Mouse (Mus musculus) embryonic facial prominence, embryonic 14.5 days (tissue): ENCODE data around the gene Dnm2. TPM values are rescaled to one million over a fixed set of nuclear protein-coding genes. Genes with fewer than 3 reads are reported as not detected.

Experiments used
- ATAC-seq: fragments of 200-750 bp; cut with Nextera tagmentation; 2 replicates; pipeline ENCODE4 v1.8.0; 2017; ENCODE audit warnings: low read depth, moderate number of reproducible peaks, moderate TSS enrichment
- DNase-seq: peaks from one replicate; pipeline ENCODE4 v3.0.0-alpha.2; 2015; ENCODE audit warnings: low spot score
- H3K27ac ChIP-seq: fragments of 300-500 bp; sonication (generic); replicated peaks from 2 replicates; pipeline ENCODE4 v1.5.1; 2014; ENCODE audit warnings: low read depth, mild to moderate bottlenecking, low read length, moderate library complexity
- H3K27me3 ChIP-seq: fragments of 300-500 bp; sonication (generic); replicated peaks from 2 replicates; pipeline ENCODE4 v1.6.1; 2014; ENCODE audit warnings: low read length; ENCODE audit not compliant: control insufficient read depth, insufficient read depth
- H3K36me3 ChIP-seq: fragments of 300-500 bp; sonication (generic); 2 replicates; pipeline ENCODE4 v1.6.1; 2014; ENCODE audit warnings: low read length, mixed read lengths; ENCODE audit not compliant: control insufficient read depth, insufficient read depth
- H3K4me1 ChIP-seq: fragments of 300-500 bp; sonication (generic); 2 replicates; pipeline ENCODE4 v1.6.1; 2014; ENCODE audit warnings: antibody characterized with exemption, low read length; ENCODE audit not compliant: control insufficient read depth, insufficient read depth
- H3K4me2 ChIP-seq: fragments of 300-500 bp; sonication (generic); 2 replicates; pipeline ENCODE4 v1.6.1; 2014; ENCODE audit warnings: low read depth, mild to moderate bottlenecking, low read length, moderate library complexity, mixed read lengths
- H3K4me3 ChIP-seq: fragments of 300-500 bp; sonication (generic); 2 replicates; pipeline ENCODE4 v1.5.1; 2014; ENCODE audit warnings: low read depth, mild to moderate bottlenecking, low read length
- H3K9ac ChIP-seq: fragments of 300-500 bp; sonication (generic); 2 replicates; pipeline ENCODE4 v1.6.1; 2014; ENCODE audit warnings: low read depth, mild to moderate bottlenecking, low read length, moderate library complexity, mixed read lengths
- H3K9me3 ChIP-seq: fragments of 300-500 bp; sonication (generic); 2 replicates; pipeline ENCODE4 v1.6.1; 2016; ENCODE audit warnings: low read length; ENCODE audit not compliant: control insufficient read depth
- WGBS: fragments of 180-500 bp; shearing (Covaris S2); extraction: QIAGEN DNeasy Blood & Tissue Kit; methylation state at CpG from one replicate; pipeline ENCODE4 v1.1.7; 2014; 5-methylcytosine and 5-hydroxymethylcytosine counted together
- polyA plus RNA-seq: library from polyadenylated mRNA; unstranded; fragments of >200 nt; fragmentation: Nextera tagmentation; extraction: Ambion mirVana; gene quantifications from 2 replicates; pipeline ENCODE4 v1.2.1, GENCODE M21; 2014

The Dnm2 gene
- polyA plus RNA-seq, 1 experiment from 2014 or later, result 65.8 TPM

- peaks cover 35% of the 10 kb centered on the region for H3K36me3 ChIP-seq
- H3K4me3 ChIP-seq, result no peak overlapping the region
- DNase-seq (no peak), ATAC-seq (no peak)
- 89% methylated on average over 2 of the region's 2 CpGs for whole genome bisulfite sequencing
- H3K27ac ChIP-seq, result no peak overlapping the region
- H3K9ac ChIP-seq, result no peak overlapping the region
- H3K4me2 ChIP-seq, result no peak overlapping the region
- no peaks in the 10 kb centered on the region for H3K27me3 ChIP-seq
- H3K4me1 ChIP-seq, result no peaks in the 10 kb centered on the region
- H3K9me3 ChIP-seq, result no peaks in the 10 kb centered on the region
Observed at GRCm38 (mm10) chr9:21419646-21420045, 5.1 kb upstream of the Dnm2 start.

- WGBS, result 8% methylated on average over 6 of the region's 6 CpGs
- Histone ChIP-seq H3K27me3 (no peaks in the 10 kb centered on the region), H3K9ac (peak overlapping the region; percentile 86), H3K36me3 (peaks cover 13% of the 10 kb centered on the region; the same call in 1 of the 2 replicates), H3K4me2 (peak overlapping the region; percentile 94), H3K27ac (no peak overlapping the region), H3K4me1 (peaks cover 10% of the 10 kb centered on the region; the same call in 1 of the 2 replicates), H3K4me3 (peak overlapping the region; percentile 75), H3K9me3 (no peaks in the 10 kb centered on the region)
- DNase-seq (no peak), ATAC-seq (no peak)
Observed at GRCm38 (mm10) chr9:21425556-21425945, 843 bp downstream of the Dnm2 start.

- DNase-seq, result no peak
- Histone ChIP-seq H3K9me3 (no peaks in the 10 kb centered on the region), H3K4me1 (peaks cover 10% of the 10 kb centered on the region; the same call in 1 of the 2 replicates), H3K27ac (no peak overlapping the region), H3K9ac (peak overlapping the region; percentile 86), H3K36me3 (0 out of 2 replicates have a peak, but pooled peaks cover 9% of the 10 kb centered on the region), H3K27me3 (no peaks in the 10 kb centered on the region), H3K4me2 (peak overlapping the region; percentile 94), H3K4me3 (peak overlapping the region; percentile 75)
- WGBS, result 0% methylated on average over 1 of the region's 1 CpGs
- ATAC-seq, result no peak
Observed at GRCm38 (mm10) chr9:21426013-21426412, 1.3 kb downstream of the Dnm2 start.

- ATAC-seq, result no peak
- Histone ChIP-seq H3K9ac (peak overlapping the region; percentile 86; the same call in 1 of the 2 replicates), H3K27me3 (no peaks in the 10 kb centered on the region), H3K4me3 (no peak overlapping the region), H3K4me1 (peaks cover 10% of the 10 kb centered on the region; the same call in 1 of the 2 replicates), H3K36me3 (0 out of 2 replicates have a peak, but pooled peaks cover 3% of the 10 kb centered on the region), H3K9me3 (no peaks in the 10 kb centered on the region), H3K27ac (no peak overlapping the region), H3K4me2 (peak overlapping the region; percentile 94; the same call in 1 of the 2 replicates)
- WGBS, result 82% methylated on average over 2 of the region's 2 CpGs
- no peak for DNase-seq
Observed at GRCm38 (mm10) chr9:21426525-21426924, 1.8 kb downstream of the Dnm2 start.

- ATAC-seq (no peak), DNase-seq (no peak)
- Histone ChIP-seq H3K4me2 (no peak overlapping the region), H3K9ac (peak overlapping the region; percentile 25; the same call in 1 of the 2 replicates), H3K36me3 (no peaks in the 10 kb centered on the region), H3K4me3 (no peak overlapping the region), H3K4me1 (peaks cover 10% of the 10 kb centered on the region; the same call in 1 of the 2 replicates), H3K9me3 (no peaks in the 10 kb centered on the region), H3K27me3 (no peaks in the 10 kb centered on the region), H3K27ac (no peak overlapping the region)
- 83% methylated on average over 2 of the region's 2 CpGs for WGBS
Observed at GRCm38 (mm10) chr9:21427773-21428172, 3.1 kb downstream of the Dnm2 start.

GRCm38 (mm10) chr9:21428178-21428577, 3.5 kb downstream of the Dnm2 start:
- no peaks in the 10 kb centered on the region for H3K36me3 ChIP-seq
- H3K9ac ChIP-seq, result peak overlapping the region; percentile 25; the same call in 1 of the 2 replicates
- H3K4me1 ChIP-seq, result peaks cover 10% of the 10 kb centered on the region; the same call in 1 of the 2 replicates
- no peak overlapping the region for H3K4me3 ChIP-seq
- DNase-seq (no peak), ATAC-seq (no peak)
- no peak overlapping the region for H3K4me2 ChIP-seq
- H3K9me3 ChIP-seq, result no peaks in the 10 kb centered on the region
- WGBS, result 84% methylated on average over 6 of the region's 6 CpGs
- H3K27me3 ChIP-seq, result no peaks in the 10 kb centered on the region
- H3K27ac ChIP-seq, result no peak overlapping the region

- 79% methylated on average over 7 of the region's 7 CpGs for whole genome bisulfite sequencing
- H3K36me3 ChIP-seq, result no peaks in the 10 kb centered on the region
- peaks cover 8% of the 10 kb centered on the region; the same call in 1 of the 2 replicates for H3K4me1 ChIP-seq
- DNase-seq (no peak), ATAC-seq (no peak)
- no peak overlapping the region for H3K4me2 ChIP-seq
- H3K9ac ChIP-seq, result no peak overlapping the region
- no peak overlapping the region for H3K4me3 ChIP-seq
- no peak overlapping the region for H3K27ac ChIP-seq
- no peaks in the 10 kb centered on the region for H3K9me3 ChIP-seq
- H3K27me3 ChIP-seq, result no peaks in the 10 kb centered on the region
Observed at GRCm38 (mm10) chr9:21430724-21431123, 6.0 kb downstream of the Dnm2 start.

GRCm38 (mm10) chr9:21432066-21432465, 7.4 kb downstream of the Dnm2 start:
- 93% methylated on average over 7 of the region's 7 CpGs for WGBS
- 0 out of 2 replicates have a peak, but pooled peaks cover 7% of the 10 kb centered on the region for H3K4me1 ChIP-seq

GRCm38 (mm10) chr9:21433766-21434165, 9.1 kb downstream of the Dnm2 start:
- Histone ChIP-seq H3K4me1 (peaks cover 14% of the 10 kb centered on the region), H3K4me2 (no peak overlapping the region), H3K27me3 (no peaks in the 10 kb centered on the region), H3K36me3 (no peaks in the 10 kb centered on the region), H3K9ac (no peak overlapping the region), H3K4me3 (no peak overlapping the region), H3K27ac (no peak overlapping the region), H3K9me3 (no peaks in the 10 kb centered on the region)
- DNase-seq, result no peak
- no peak for ATAC-seq
- 90% methylated on average over 8 of the region's 8 CpGs for WGBS

More at GRCm38 (mm10) chr9:21432066-21432465, 7.4 kb downstream of the Dnm2 start:
- no peaks in the 10 kb centered on the region for H3K36me3 ChIP-seq
- H3K27me3 ChIP-seq, result no peaks in the 10 kb centered on the region
- no peaks in the 10 kb centered on the region for H3K9me3 ChIP-seq
- DNase-seq (no peak), ATAC-seq (no peak)
- no peak overlapping the region for H3K4me3 ChIP-seq
- no peak overlapping the region for H3K4me2 ChIP-seq
- no peak overlapping the region for H3K27ac ChIP-seq
- no peak overlapping the region for H3K9ac ChIP-seq
